Mouse (Mus musculus): ENCODE measurements around the gene Slc25a5.

Gene Slc25a5

GRCm38 (mm10) chrX:36803189-36803588 lies 7.7 kb downstream of the Slc25a5 start:
- DNase-seq = peak; percentile 18

GRCm38 (mm10) chrX:36804196-36804595 lies 8.7 kb downstream of the Slc25a5 start:
- no peak for DNase-seq

- no peak for DNase-seq
Observed at GRCm38 (mm10) chrX:36805466-36806235, 10.2 kb downstream of the Slc25a5 start.

GRCm38 (mm10) chrX:36807360-36808317 lies 12.2 kb downstream of the Slc25a5 start:
- DNase-seq = peak; percentile 87

GRCm38 (mm10) chrX:36808318-36808683 lies 12.8 kb downstream of the Slc25a5 start:
- DNase-seq = no peak

- DNase-seq = peak; percentile 34
Observed at GRCm38 (mm10) chrX:36811377-36811776, 15.9 kb downstream of the Slc25a5 start.

- no peak for DNase-seq
Observed at GRCm38 (mm10) chrX:36814161-36814836, 18.8 kb downstream of the Slc25a5 start.

- no peak for DNase-seq
Observed at GRCm38 (mm10) chrX:36815022-36815421, 19.6 kb downstream of the Slc25a5 start.

GRCm38 (mm10) chrX:36815439-36815838 lies 20.0 kb downstream of the Slc25a5 start:
- no peak for DNase-seq

GRCm38 (mm10) chrX:36816368-36816899 lies 21.0 kb downstream of the Slc25a5 start:
- no peak for DNase-seq

- no peak for DNase-seq
Observed at GRCm38 (mm10) chrX:36816953-36817441, 21.5 kb downstream of the Slc25a5 start.

- no peak for DNase-seq
Observed at GRCm38 (mm10) chrX:36819575-36819974, 24.1 kb downstream of the Slc25a5 start.

GRCm38 (mm10) chrX:36820201-36820600 lies 24.8 kb downstream of the Slc25a5 start:
- DNase-seq = peak; percentile 47

GRCm38 (mm10) chrX:36823932-36824711 lies 28.7 kb downstream of the Slc25a5 start:
- DNase-seq = no peak

GRCm38 (mm10) chrX:36825032-36825431 lies 29.6 kb downstream of the Slc25a5 start:
- no peak for DNase-seq

GRCm38 (mm10) chrX:36826873-36827272 lies 31.4 kb downstream of the Slc25a5 start:
- DNase-seq = no peak

GRCm38 (mm10) chrX:36830271-36830670 lies 34.8 kb downstream of the Slc25a5 start:
- no peak for DNase-seq

GRCm38 (mm10) chrX:36831632-36832031 lies 36.2 kb downstream of the Slc25a5 start:
- no peak for DNase-seq

GRCm38 (mm10) chrX:36833397-36834084 lies 38.1 kb downstream of the Slc25a5 start:
- peak; percentile 78 for DNase-seq

GRCm38 (mm10) chrX:36837069-36837676 lies 41.7 kb downstream of the Slc25a5 start:
- no peak for DNase-seq

GRCm38 (mm10) chrX:36839391-36839790 lies 43.9 kb downstream of the Slc25a5 start:
- DNase-seq = no peak

All from thymus, postnatal 14 days (tissue).